Mouse (Mus musculus) limb, embryonic 15.5 days (tissue): Measurements from ENCODE around the gene Nup43. TPM values are rescaled to one million over a fixed set of nuclear protein-coding genes. Genes with fewer than 3 reads are reported as not detected.
A peak's percentile ranks its signal among the peaks of the same experiment; 100 is the strongest.

Experiments
- ATAC-seq: fragments of 200-750 bp; cut with Nextera tagmentation; 2 replicates; pipeline ENCODE4 v1.8.0; 2017; ENCODE audit warnings: low read depth, moderate TSS enrichment; ENCODE audit not compliant: insufficient number of reproducible peaks, low FRiP score, low TSS enrichment
- H3K27ac ChIP-seq: fragments of 300-500 bp; sonication (generic); 2 replicates; pipeline ENCODE4 v1.5.1; 2015; ENCODE audit warnings: moderate library complexity, mild to moderate bottlenecking, inconsistent platforms
- H3K27me3 ChIP-seq: fragments of 300-500 bp; sonication (generic); 2 replicates; pipeline ENCODE4 v1.6.1; 2015; ENCODE audit warnings: inconsistent platforms
- H3K36me3 ChIP-seq: fragments of 300-500 bp; sonication (generic); 2 replicates; pipeline ENCODE4 v1.6.1; 2015; ENCODE audit warnings: inconsistent platforms
- H3K4me1 ChIP-seq: fragments of 300-500 bp; sonication (generic); 2 replicates; pipeline ENCODE4 v1.6.1; 2015; ENCODE audit warnings: inconsistent platforms
- H3K4me2 ChIP-seq: fragments of 300-500 bp; sonication (generic); 2 replicates; pipeline ENCODE4 v1.6.1; 2015; ENCODE audit warnings: mild to moderate bottlenecking, inconsistent platforms
- H3K4me3 ChIP-seq: fragments of 300-500 bp; sonication (generic); 2 replicates; pipeline ENCODE4 v1.5.1; 2015; ENCODE audit warnings: mild to moderate bottlenecking, inconsistent platforms
- H3K9ac ChIP-seq: fragments of 300-500 bp; sonication (generic); 2 replicates; pipeline ENCODE4 v1.6.1; 2015; ENCODE audit warnings: inconsistent platforms
- H3K9me3 ChIP-seq: fragments of 300-500 bp; sonication (generic); 2 replicates; pipeline ENCODE4 v1.6.1; 2016; ENCODE audit warnings: inconsistent platforms
- WGBS: fragments of 180-500 bp; shearing (Covaris S2); methylation state at CpG from one replicate; pipeline ENCODE4 v1.1.7; 2015; 5-methylcytosine and 5-hydroxymethylcytosine counted together
- polyA plus RNA-seq: library from polyadenylated mRNA; unstranded; fragments of >200 nt; fragmentation: Nextera tagmentation; extraction: Ambion mirVana; gene quantifications from 2 replicates; pipeline ENCODE4 v1.2.1, GENCODE M21; 2015

Nup43 gene
- polyA plus RNA-seq, 1 experiment from 2014 or later = 39.3 TPM

DNA sequence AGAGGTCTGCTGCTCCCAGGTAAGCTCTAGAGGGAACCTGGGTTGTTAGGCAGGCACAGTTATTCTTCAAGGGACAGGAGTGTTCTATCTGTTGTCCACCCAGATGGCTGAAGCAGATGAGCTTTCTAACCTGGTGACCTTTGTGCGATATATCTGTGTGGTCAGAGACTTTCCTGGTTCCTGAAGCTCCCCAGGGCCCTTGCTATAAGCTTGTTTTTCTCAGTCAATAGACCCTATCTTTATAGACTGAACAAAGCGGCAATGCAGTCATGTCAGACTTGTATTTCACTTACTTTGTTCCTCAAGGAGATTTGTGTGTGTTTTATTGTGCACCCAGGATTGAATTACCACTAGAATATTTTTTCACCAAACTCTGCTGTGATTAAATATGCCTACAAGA is 16.2 kb upstream of the Nup43 start:
- Histone ChIP-seq H3K27me3 (no peaks in the 10 kb centered on the region), H3K36me3 (peaks cover 25% of the 10 kb centered on the region), H3K4me3 (no peak overlapping the region), H3K27ac (no peak overlapping the region), H3K4me2 (no peak overlapping the region), H3K4me1 (no peaks in the 10 kb centered on the region), H3K9me3 (no peaks in the 10 kb centered on the region), H3K9ac (no peak overlapping the region)
- no peak for ATAC-seq
- 93% methylated on average over 2 of the region's 2 CpGs for WGBS

DNA sequence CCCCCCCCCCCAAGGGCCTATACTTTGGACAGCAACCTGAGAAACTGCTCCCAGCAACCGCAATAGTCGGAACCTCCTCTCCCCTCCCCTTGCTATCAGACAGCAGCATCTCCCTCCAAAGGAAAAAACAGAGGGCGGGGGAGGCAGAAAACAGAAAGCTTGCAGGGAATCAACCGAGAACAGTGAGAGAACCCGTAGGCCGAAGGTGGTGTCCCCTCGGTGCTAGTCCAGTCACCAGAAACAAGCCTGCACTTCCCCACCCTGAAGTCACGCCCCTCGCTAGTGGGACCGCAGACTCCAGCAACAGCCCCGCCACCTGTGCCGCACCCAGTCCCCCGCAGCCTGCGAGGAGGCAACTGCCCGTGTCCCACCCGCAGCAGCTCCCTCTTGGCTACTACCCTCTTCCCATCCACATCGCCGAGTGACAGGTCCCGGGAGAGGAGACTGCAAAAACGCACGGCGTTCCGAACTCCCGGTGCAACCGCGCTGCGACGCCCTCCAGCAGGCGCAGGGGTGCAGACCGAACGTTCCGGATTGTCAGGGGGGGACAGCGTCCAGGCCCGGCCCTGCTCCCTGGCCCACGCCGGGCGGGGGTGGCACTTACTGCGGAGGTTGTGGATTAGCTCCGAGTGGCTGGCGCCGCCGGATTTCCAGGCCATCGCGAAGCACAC is 4.7 kb upstream of the Nup43 start:
- Histone ChIP-seq H3K27ac (peak overlapping the region; percentile 95), H3K36me3 (no peaks in the 10 kb centered on the region), H3K9ac (peak overlapping the region; percentile 88), H3K9me3 (no peaks in the 10 kb centered on the region), H3K4me1 (peaks cover 10% of the 10 kb centered on the region; the same call in 1 of the 2 replicates), H3K4me3 (peak overlapping the region; percentile 91), H3K4me2 (peak overlapping the region; percentile 80), H3K27me3 (no peaks in the 10 kb centered on the region)
- ATAC-seq = peak; percentile 81
- WGBS = under 1% methylated on average over 44 of the region's 44 CpGs

DNA sequence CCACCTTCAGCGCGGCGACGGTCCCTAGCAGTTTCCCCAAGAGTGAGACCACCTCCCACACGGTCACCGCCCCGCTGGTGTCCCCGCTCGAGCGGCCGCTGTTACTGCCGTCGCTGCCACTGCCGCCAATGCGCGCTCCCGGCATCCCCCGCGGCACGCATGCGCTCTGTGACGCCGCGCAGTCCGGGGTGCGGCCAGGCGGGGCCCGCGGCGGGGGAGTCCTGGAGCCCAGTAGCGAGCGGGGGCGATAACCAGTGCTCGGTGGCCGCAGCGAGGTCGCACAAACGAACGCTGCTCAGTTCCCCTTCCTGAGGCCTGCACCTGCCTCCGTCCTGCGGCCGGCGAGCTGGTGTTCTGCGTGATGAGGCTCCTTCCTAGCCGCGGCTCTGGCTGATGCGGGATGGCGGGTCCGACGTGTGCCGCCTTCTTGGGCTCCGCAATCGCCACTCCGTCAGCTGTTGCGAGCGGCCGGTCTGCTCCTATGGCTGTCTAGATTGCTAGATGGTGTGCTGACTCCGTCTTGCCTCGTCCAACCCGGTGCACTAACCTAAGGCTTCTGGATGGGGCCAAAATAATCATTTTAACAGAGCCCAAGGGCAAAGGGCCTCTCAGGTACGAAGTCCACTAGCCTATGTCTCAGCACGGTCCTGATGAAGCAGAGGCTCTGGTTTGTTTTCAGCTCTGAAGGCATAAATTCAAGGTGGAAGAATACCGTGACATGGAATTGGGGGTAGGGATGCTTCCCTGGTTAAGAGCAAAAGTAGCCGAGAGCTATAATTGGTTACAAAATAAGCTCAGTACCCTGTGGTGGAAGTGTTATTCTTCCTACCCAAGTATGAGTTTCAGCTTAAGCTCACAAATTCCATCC is 3.9 kb upstream of the Nup43 start:
- no peaks in the 10 kb centered on the region for H3K27me3 ChIP-seq
- H3K9ac ChIP-seq = peak overlapping the region; percentile 88
- under 1% methylated on average over 64 of the region's 64 CpGs for WGBS
- H3K36me3 ChIP-seq = no peaks in the 10 kb centered on the region
- H3K4me3 ChIP-seq = peak overlapping the region; percentile 91
- peak; percentile 91 for ATAC-seq
- H3K4me2 ChIP-seq = peak overlapping the region; percentile 80
- peaks cover 17% of the 10 kb centered on the region; the same call in 1 of the 2 replicates for H3K4me1 ChIP-seq
- H3K9me3 ChIP-seq = no peaks in the 10 kb centered on the region
- H3K27ac ChIP-seq = peak overlapping the region; percentile 95

DNA sequence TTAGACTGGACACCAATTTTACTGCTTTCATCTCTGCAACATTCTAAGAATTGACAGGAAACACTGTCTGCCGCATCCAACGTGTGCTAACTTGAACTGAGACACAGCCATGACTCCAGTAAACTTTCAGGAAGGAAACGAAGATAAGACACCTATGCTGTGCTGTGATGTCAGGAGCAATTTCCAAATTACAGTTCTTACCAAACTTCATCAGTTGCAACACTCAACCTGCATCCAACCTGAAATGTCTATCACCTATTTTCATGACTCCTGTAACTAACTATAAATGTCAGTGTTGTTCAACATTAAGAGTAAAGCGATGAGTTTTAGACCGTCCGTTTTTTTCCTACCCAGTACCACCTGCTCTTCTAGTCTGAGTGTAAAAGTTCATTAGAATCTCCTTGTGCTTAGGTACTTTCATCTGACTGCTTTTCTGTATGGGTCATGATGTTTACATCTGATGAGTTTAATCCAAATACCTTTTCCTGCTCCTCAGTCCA is 3.2 kb upstream of the Nup43 start:
- no peaks in the 10 kb centered on the region for H3K36me3 ChIP-seq
- WGBS = 58% methylated on average over 6 of the region's 6 CpGs

DNA sequence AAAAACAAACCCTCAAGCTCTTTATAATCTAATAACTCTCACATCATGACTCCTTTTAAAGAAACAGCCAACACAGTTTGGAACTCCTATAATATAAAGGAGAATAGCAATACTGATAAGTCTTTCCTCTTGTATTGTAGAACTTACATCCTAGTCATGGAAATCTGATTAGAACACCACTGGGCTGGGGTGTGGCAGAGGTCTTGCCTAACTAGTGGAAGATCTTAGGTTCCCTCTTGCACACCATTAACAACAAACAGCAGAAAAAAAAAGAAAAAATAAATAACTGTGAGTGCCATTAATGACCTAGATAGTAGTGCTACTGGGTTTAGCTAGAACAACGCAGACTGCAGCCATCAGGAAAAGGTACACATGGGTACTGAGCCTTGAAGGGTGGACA is 2.4 kb upstream of the Nup43 start:
- H3K27ac ChIP-seq = no peak overlapping the region

More for the DNA sequence above, 3.2 kb upstream of the Nup43 start:
- no peak for ATAC-seq
- H3K27ac ChIP-seq = peak overlapping the region; percentile 95
- peaks cover 17% of the 10 kb centered on the region; the same call in 1 of the 2 replicates for H3K4me1 ChIP-seq
- no peaks in the 10 kb centered on the region for H3K27me3 ChIP-seq
- H3K9me3 ChIP-seq = no peaks in the 10 kb centered on the region
- peak overlapping the region; percentile 91 for H3K4me3 ChIP-seq
- no peak overlapping the region for H3K9ac ChIP-seq
- peak overlapping the region; percentile 80 for H3K4me2 ChIP-seq

DNA sequence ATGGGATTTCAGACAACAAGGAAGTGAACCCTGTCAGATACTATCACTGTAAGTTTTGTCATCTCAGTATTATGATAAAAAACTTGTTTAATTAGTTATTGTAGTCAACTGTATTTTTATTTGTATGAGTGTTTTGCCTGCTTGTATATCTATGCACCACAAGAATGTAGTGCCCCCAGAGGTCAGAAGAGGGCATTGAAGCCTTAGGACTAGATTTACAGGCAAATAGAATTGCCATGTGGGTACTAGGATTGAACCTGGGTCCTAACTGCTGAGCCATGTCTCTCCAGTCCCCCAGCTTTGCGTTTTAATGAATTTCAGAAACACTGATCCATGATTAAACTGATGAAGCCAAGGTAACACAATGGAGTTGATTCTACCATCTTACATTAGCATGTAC is 6.4 kb downstream of the Nup43 start:
- 60% methylated on average over 1 of the region's 1 CpGs for WGBS
- Histone ChIP-seq H3K4me2 (no peak overlapping the region), H3K27me3 (no peaks in the 10 kb centered on the region), H3K9ac (no peak overlapping the region), H3K27ac (no peak overlapping the region), H3K36me3 (peaks cover 68% of the 10 kb centered on the region), H3K4me3 (no peak overlapping the region), H3K9me3 (no peaks in the 10 kb centered on the region), H3K4me1 (no peaks in the 10 kb centered on the region)
- no peak for ATAC-seq

More for the DNA sequence above, 2.4 kb upstream of the Nup43 start:
- ATAC-seq = no peak
- Histone ChIP-seq H3K4me2 (no peak overlapping the region), H3K9ac (no peak overlapping the region), H3K4me3 (no peak overlapping the region), H3K4me1 (peaks cover 17% of the 10 kb centered on the region; the same call in 1 of the 2 replicates), H3K36me3 (peaks cover 2% of the 10 kb centered on the region; the same call in 1 of the 2 replicates), H3K27me3 (no peaks in the 10 kb centered on the region), H3K9me3 (no peaks in the 10 kb centered on the region)
- WGBS = 88% methylated on average over 1 of the region's 1 CpGs

DNA sequence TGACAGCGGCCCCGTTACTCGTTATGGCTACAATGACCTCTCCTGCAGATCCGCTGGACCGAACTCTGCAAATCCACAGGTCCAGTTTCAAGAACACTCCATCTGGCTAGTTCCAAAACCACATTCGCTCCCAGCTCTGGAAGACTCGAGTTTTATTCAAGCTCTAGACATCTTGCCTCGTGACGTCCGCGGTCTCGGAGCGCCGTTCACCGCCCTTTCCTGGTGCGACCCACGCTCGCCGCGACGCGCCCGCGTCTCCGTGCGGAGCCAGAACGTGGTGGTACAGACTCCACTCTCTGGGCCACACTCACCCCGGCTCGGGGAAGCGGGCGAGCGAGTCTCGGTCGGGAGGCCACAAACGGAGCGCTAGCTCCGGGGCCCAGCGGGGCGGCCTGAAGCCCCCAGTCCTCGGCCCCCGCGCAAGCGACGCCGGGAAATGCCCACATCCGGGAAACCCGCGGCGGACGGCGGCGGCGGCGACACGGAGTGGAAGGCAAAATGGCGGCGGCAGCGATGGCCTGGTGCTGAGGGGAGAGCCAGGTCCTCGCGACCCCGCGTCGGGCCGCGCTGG is 13.5 kb downstream of the Nup43 start, which contains the start of the genes Pcmt1 and Lats1:
Gene Pcmt1, minus strand, starts transcription at position 406 of the 571 bp plus-strand sequence.
Gene Lats1, plus strand, starts transcription at position 484 of the 571 bp plus-strand sequence.
- Histone ChIP-seq H3K9ac (peak within 1 kb of the TSS; percentile 99), H3K27me3 (no peaks in the 10 kb centered on the region), H3K4me1 (peaks cover 22% of the 10 kb centered on the region), H3K4me3 (peak within 1 kb of the TSS; percentile 98), H3K9me3 (no peaks in the 10 kb centered on the region), H3K36me3 (peaks cover 35% of the 10 kb centered on the region), H3K27ac (peak within 1 kb of the TSS; percentile 99), H3K4me2 (peak within 1 kb of the TSS; percentile 52)
- WGBS = under 1% methylated on average over 56 of the region's 65 CpGs
- peak; percentile 82 for ATAC-seq

DNA sequence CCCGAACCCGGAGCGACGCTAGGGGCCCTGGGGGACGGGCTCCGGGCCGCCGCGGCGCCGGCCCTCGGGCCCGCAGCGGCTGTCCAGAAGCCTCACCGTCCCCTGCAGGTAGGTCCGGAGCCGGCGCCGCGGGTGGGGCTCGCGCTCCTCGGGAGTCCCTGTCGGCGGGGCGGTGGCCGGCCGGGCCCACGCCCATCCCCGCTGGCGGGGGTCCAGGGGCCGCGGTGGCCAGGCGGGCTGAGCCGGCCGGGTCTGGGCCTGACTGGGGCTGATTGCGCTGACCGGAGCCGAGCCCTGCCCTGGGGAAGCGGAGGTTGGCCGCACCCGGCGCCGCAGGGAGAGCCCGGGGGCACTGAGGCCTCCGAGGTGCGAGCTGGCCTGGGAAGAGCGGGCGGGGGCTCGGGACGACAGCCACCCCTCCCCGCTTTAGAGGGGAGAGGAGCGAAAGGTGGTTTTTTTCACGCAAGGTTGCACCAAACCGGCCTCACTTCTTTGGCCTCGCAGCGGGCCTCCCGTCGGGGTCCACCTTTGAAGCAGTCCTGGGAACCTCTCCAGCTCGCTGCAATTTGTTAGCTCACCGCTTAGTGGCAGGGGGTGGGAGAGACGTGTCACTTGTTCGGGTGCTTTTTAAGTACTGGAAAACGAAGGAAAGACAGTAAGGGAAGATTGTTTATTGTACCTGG is 14.2 kb downstream of the Nup43 start:
- Histone ChIP-seq H3K4me1 (peaks cover 22% of the 10 kb centered on the region), H3K9me3 (no peaks in the 10 kb centered on the region), H3K9ac (peak overlapping the region; percentile 99), H3K36me3 (peaks cover 28% of the 10 kb centered on the region), H3K4me2 (peak overlapping the region; percentile 52), H3K27me3 (no peaks in the 10 kb centered on the region), H3K4me3 (peak overlapping the region; percentile 98), H3K27ac (peak overlapping the region; percentile 99)
- ATAC-seq = peak; percentile 83
- under 1% methylated on average over 50 of the region's 64 CpGs for WGBS

DNA sequence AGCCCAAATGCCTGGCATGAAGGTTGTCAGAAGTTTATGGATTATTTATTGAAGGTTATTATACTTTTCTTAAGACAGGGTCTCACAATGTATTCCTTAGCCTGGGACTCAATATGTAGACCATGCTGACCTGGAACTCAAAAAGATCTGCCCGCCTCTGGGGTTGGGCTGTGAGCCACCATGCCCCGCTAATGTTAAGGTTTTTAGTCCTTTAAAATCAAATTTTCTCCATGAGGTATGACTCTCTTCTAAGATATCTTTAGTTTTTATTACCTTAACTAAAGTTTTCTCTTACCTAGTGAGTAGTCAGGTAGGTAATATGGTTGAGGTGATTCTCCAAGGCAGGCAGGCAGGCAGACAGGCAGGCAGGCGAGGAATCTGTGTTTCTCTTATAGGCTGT is 14.9 kb downstream of the Nup43 start:
- H3K9me3 ChIP-seq = no peaks in the 10 kb centered on the region
- no peak for ATAC-seq
- H3K4me1 ChIP-seq = peaks cover 22% of the 10 kb centered on the region
- no peaks in the 10 kb centered on the region for H3K27me3 ChIP-seq
- H3K4me2 ChIP-seq = peak overlapping the region; percentile 52
- no peak overlapping the region for H3K27ac ChIP-seq
- peak overlapping the region; percentile 98 for H3K4me3 ChIP-seq
- 44% methylated on average over 3 of the region's 3 CpGs for WGBS
- H3K36me3 ChIP-seq = peaks cover 21% of the 10 kb centered on the region
- no peak overlapping the region for H3K9ac ChIP-seq

DNA sequence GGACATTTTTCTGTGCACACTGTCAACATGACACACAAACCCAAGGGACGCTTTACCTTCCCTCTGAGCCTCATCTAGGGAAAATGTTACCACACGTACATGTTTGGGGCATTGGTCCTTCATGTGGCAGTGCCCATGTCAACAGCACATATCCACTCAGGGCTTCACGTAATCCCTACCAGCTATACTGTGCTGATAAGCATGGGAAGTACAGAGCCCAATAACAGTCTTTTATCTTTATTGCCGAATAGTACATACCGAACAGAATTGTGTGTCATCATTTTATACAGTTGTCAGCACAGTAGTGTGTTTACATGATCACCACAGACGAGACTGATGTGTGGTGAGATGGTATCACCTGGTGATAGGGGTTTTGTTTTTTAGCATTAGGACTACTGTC is 19.6 kb downstream of the Nup43 start:
- Histone ChIP-seq H3K4me1 (peaks cover 10% of the 10 kb centered on the region), H3K27me3 (no peaks in the 10 kb centered on the region), H3K4me2 (no peak overlapping the region), H3K9ac (no peak overlapping the region), H3K4me3 (no peak overlapping the region), H3K9me3 (no peaks in the 10 kb centered on the region), H3K27ac (no peak overlapping the region), H3K36me3 (peaks cover 9% of the 10 kb centered on the region)
- 90% methylated on average over 6 of the region's 6 CpGs for WGBS
- ATAC-seq = no peak

DNA sequence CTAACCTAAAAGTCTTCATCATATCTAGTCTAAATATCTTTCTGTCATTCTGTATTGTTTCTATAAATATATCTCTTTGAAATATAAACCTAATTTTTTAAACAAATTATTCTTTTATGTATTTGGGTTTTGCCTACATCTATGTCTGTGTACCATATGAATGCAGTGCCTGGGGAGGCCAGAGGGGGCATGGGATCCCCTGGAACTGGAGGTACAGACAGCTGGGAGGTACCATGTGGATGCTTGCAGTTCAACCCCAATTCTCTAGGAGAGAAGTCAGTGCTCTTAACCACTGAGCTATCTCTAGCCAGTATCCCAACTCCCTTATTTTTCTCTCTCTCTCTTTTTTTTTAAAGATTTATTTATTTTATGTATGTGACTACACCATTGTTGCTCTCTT is 28.0 kb downstream of the Nup43 start:
- H3K9ac ChIP-seq = no peak overlapping the region
- ATAC-seq = no peak
- H3K27me3 ChIP-seq = no peaks in the 10 kb centered on the region
- H3K4me3 ChIP-seq = no peak overlapping the region
- no peaks in the 10 kb centered on the region for H3K9me3 ChIP-seq
- H3K4me1 ChIP-seq = no peaks in the 10 kb centered on the region
- H3K4me2 ChIP-seq = no peak overlapping the region
- H3K36me3 ChIP-seq = peaks cover 76% of the 10 kb centered on the region
- H3K27ac ChIP-seq = no peak overlapping the region
